Mouse (Mus musculus): ENCODE measurements at regions not wholly inside any gene's neighbourhood (a gene's known extent, or its start where the extent isn't known, plus 50 kb on each side); places are given as distances from the start of the nearest gene placed in this dataset.
"Not testable (repeated sequence)": the region's sequence is repeated elsewhere in the genome, so short reads cannot be mapped to it uniquely, and the experiment has no call there.

GRCm38 (mm10) chr17:15248417-15248791 is 128.3 kb downstream of the Dll1 start:
- no peak for ATAC-seq (replicated peaks; ENCODE audit: low read depth, poor library complexity, severe bottlenecking)

GRCm38 (mm10) chr17:15247546-15248416 is 128.9 kb downstream of the Dll1 start:
- ATAC-seq (replicated peaks; ENCODE audit: low read depth, poor library complexity, severe bottlenecking): no peak

GRCm38 (mm10) chr17:15242976-15243635 is 133.6 kb downstream of the Dll1 start:
- no peak for ATAC-seq (replicated peaks; ENCODE audit: low read depth, poor library complexity, severe bottlenecking)

- no peak for ATAC-seq (replicated peaks; ENCODE audit: low read depth, poor library complexity, severe bottlenecking)
Measured at GRCm38 (mm10) chr17:15242356-15242755, 134.3 kb downstream of the Dll1 start.

GRCm38 (mm10) chr17:15241491-15241890 is 135.2 kb downstream of the Dll1 start:
- ATAC-seq (replicated peaks; ENCODE audit: low read depth, poor library complexity, severe bottlenecking): no peak

GRCm38 (mm10) chr17:15240641-15241040 is 136.0 kb downstream of the Dll1 start:
- ATAC-seq (replicated peaks; ENCODE audit: low read depth, poor library complexity, severe bottlenecking): not testable (repeated sequence)

GRCm38 (mm10) chr17:15240011-15240410 is 136.7 kb downstream of the Dll1 start:
- no peak for ATAC-seq (replicated peaks; ENCODE audit: low read depth, poor library complexity, severe bottlenecking)

GRCm38 (mm10) chr17:15235041-15235440 is 141.6 kb downstream of the Dll1 start:
- ATAC-seq (replicated peaks; ENCODE audit: low read depth, poor library complexity, severe bottlenecking): no peak

GRCm38 (mm10) chr17:15231175-15231574 is 145.5 kb downstream of the Dll1 start:
- no peak for ATAC-seq (replicated peaks; ENCODE audit: low read depth, poor library complexity, severe bottlenecking)

GRCm38 (mm10) chr17:15229159-15229558 is 147.5 kb downstream of the Dll1 start:
- ATAC-seq (replicated peaks; ENCODE audit: low read depth, poor library complexity, severe bottlenecking): no peak

GRCm38 (mm10) chr17:15228077-15228476 is 148.6 kb downstream of the Dll1 start:
- no peak for ATAC-seq (replicated peaks; ENCODE audit: low read depth, poor library complexity, severe bottlenecking)

- no peak for ATAC-seq (replicated peaks; ENCODE audit: low read depth, poor library complexity, severe bottlenecking)
Measured at GRCm38 (mm10) chr17:15223826-15224225, 152.8 kb downstream of the Dll1 start.

- no peak for ATAC-seq (replicated peaks; ENCODE audit: low read depth, poor library complexity, severe bottlenecking)
Measured at GRCm38 (mm10) chr17:15222923-15223322, 153.7 kb downstream of the Dll1 start.

GRCm38 (mm10) chr17:15214157-15214685 is 162.5 kb downstream of the Dll1 start:
- no peak for ATAC-seq (replicated peaks; ENCODE audit: low read depth, poor library complexity, severe bottlenecking)

- no peak for ATAC-seq (replicated peaks; ENCODE audit: low read depth, poor library complexity, severe bottlenecking)
Measured at GRCm38 (mm10) chr17:15208808-15209173, 167.5 kb upstream of the Gm3448 start.

GRCm38 (mm10) chr17:15208030-15208807 is 166.9 kb upstream of the Gm3448 start:
- no peak for ATAC-seq (replicated peaks; ENCODE audit: low read depth, poor library complexity, severe bottlenecking)

- ATAC-seq (replicated peaks; ENCODE audit: low read depth, poor library complexity, severe bottlenecking): no peak
Measured at GRCm38 (mm10) chr17:15207182-15208029, 166.1 kb upstream of the Gm3448 start.

- ATAC-seq (replicated peaks; ENCODE audit: low read depth, poor library complexity, severe bottlenecking): no peak
Measured at GRCm38 (mm10) chr17:15205799-15206198, 164.5 kb upstream of the Gm3448 start.

- no peak for ATAC-seq (replicated peaks; ENCODE audit: low read depth, poor library complexity, severe bottlenecking)
Measured at GRCm38 (mm10) chr17:15204524-15204923, 163.2 kb upstream of the Gm3448 start.

GRCm38 (mm10) chr17:15199235-15199634 is 157.9 kb upstream of the Gm3448 start:
- ATAC-seq (replicated peaks; ENCODE audit: low read depth, poor library complexity, severe bottlenecking): no peak
